Mouse (Mus musculus): ENCODE data around the gene Smim5. TPM values are rescaled to one million over a fixed set of nuclear protein-coding genes. Genes with fewer than 3 reads are reported as not detected.
"Not testable (repeated sequence)": the region's sequence is repeated elsewhere in the genome, so short reads cannot be mapped to it uniquely, and the experiment has no call there.

Gene Smim5
- polyA plus RNA-seq (2015; fragmentation: Nextera tagmentation; extraction: Ambion mirVana), result 2.0 and 2.7 TPM in 2 replicates

- Histone ChIP-seq H3K4me1 (replicated peaks) (peaks cover 31% of the 10 kb centered on the region), H3K9ac (peak within 1 kb of the TSS; percentile 53; the same call in 1 of the 2 replicates), H3K27me3 (no peaks in the 10 kb centered on the region), H3K4me3 (no peak within 1 kb of the TSS), H3K9me3 (no peaks in the 10 kb centered on the region), H3K27ac (peak within 1 kb of the TSS; percentile 26; the same call in 1 of the 2 replicates), H3K4me2 (0 out of 2 replicates have a peak within 1 kb of the TSS, but pooled peaks have one; percentile 10), H3K36me3 (peaks cover 32% of the 10 kb centered on the region)
- 30% methylated on average over 16 of the region's 16 CpGs for WGBS
- ATAC-seq (ENCODE audit: low FRiP score), result no peak
Measured at GRCm38 (mm10) chr11:115899486-115900266, at the start of gene Smim5. TSS of gene Smim5 (plus strand) at chr11:115899966.

- Histone ChIP-seq H3K9me3 (no peaks in the 10 kb centered on the region), H3K4me3 (no peak overlapping the region), H3K9ac (no peak overlapping the region), H3K4me1 (replicated peaks) (peaks cover 15% of the 10 kb centered on the region), H3K27ac (no peak overlapping the region), H3K27me3 (peaks cover 40% of the 10 kb centered on the region), H3K4me2 (no peak overlapping the region), H3K36me3 (no peaks in the 10 kb centered on the region)
- no peak for ATAC-seq (ENCODE audit: low FRiP score)
- 87% methylated on average over 6 of the region's 6 CpGs for WGBS
Measured at GRCm38 (mm10) chr11:115854674-115855073, 45.1 kb upstream of the Smim5 start.

GRCm38 (mm10) chr11:115857146-115857545 is 42.6 kb upstream of the Smim5 start:
- H3K36me3 ChIP-seq; ATAC-seq (ENCODE audit: low FRiP score); H3K9ac ChIP-seq; H3K9me3 ChIP-seq; H3K27ac ChIP-seq; H3K4me3 ChIP-seq; H3K4me2 ChIP-seq: not testable (repeated sequence)
- H3K4me1 ChIP-seq (replicated peaks), result peaks cover 17% of the 10 kb centered on the region
- peaks cover 64% of the 10 kb centered on the region for H3K27me3 ChIP-seq
- 90% methylated on average over 4 of the region's 4 CpGs for WGBS

- WGBS, result 36% methylated on average over 13 of the region's 13 CpGs
- H3K4me1 ChIP-seq (replicated peaks), result peaks cover 17% of the 10 kb centered on the region
- H3K36me3 ChIP-seq, result no peaks in the 10 kb centered on the region
- ATAC-seq (ENCODE audit: low FRiP score), result no peak
- no peaks in the 10 kb centered on the region for H3K9me3 ChIP-seq
- H3K4me3 ChIP-seq, result no peak overlapping the region
- no peak overlapping the region for H3K4me2 ChIP-seq
- H3K27ac ChIP-seq, result no peak overlapping the region
- H3K27me3 ChIP-seq, result peaks cover 72% of the 10 kb centered on the region
- H3K9ac ChIP-seq, result no peak overlapping the region
Measured at GRCm38 (mm10) chr11:115857936-115858335, 41.8 kb upstream of the Smim5 start.

- no peaks in the 10 kb centered on the region for H3K36me3 ChIP-seq
- H3K27ac ChIP-seq, result no peak within 1 kb of the TSS
- 10% methylated on average over 27 of the region's 27 CpGs for WGBS
- H3K4me2 ChIP-seq, result peak within 1 kb of the TSS; percentile 54
- no peaks in the 10 kb centered on the region for H3K9me3 ChIP-seq
- peaks cover 76% of the 10 kb centered on the region for H3K27me3 ChIP-seq
- peak within 1 kb of the TSS; percentile 29; the same call in 1 of the 2 replicates for H3K9ac ChIP-seq
- no peak for ATAC-seq (ENCODE audit: low FRiP score)
- H3K4me3 ChIP-seq, result peak within 1 kb of the TSS; percentile 37
- peaks cover 17% of the 10 kb centered on the region for H3K4me1 ChIP-seq (replicated peaks)
Measured at GRCm38 (mm10) chr11:115858354-115858753, 41.4 kb upstream of the Smim5 start, which contains the start of gene Myo15b. TSS of gene Myo15b (plus strand) at chr11:115858406.

GRCm38 (mm10) chr11:115859143-115859945 is 40.4 kb upstream of the Smim5 start:
- H3K27me3 ChIP-seq, result peaks cover 77% of the 10 kb centered on the region
- no peak overlapping the region for H3K27ac ChIP-seq
- no peaks in the 10 kb centered on the region for H3K9me3 ChIP-seq
- H3K4me2 ChIP-seq, result peak overlapping the region; percentile 54
- H3K9ac ChIP-seq, result peak overlapping the region; percentile 29; the same call in 1 of the 2 replicates
- WGBS, result 3% methylated on average over 68 of the region's 75 CpGs
- peaks cover 17% of the 10 kb centered on the region for H3K4me1 ChIP-seq (replicated peaks)
- no peaks in the 10 kb centered on the region for H3K36me3 ChIP-seq
- peak; percentile 84; the same call in 1 of the 2 replicates for ATAC-seq (ENCODE audit: low FRiP score)
- peak overlapping the region; percentile 37 for H3K4me3 ChIP-seq

- Histone ChIP-seq H3K9me3 (no peaks in the 10 kb centered on the region), H3K27ac (no peak overlapping the region), H3K36me3 (no peaks in the 10 kb centered on the region), H3K4me3 (no peak overlapping the region), H3K4me2 (no peak overlapping the region), H3K9ac (no peak overlapping the region), H3K4me1 (replicated peaks) (peaks cover 10% of the 10 kb centered on the region), H3K27me3 (peaks cover 45% of the 10 kb centered on the region)
- WGBS, result 90% methylated on average over 8 of the region's 8 CpGs
- ATAC-seq (ENCODE audit: low FRiP score), result no peak
Measured at GRCm38 (mm10) chr11:115863895-115864294, 35.9 kb upstream of the Smim5 start.

GRCm38 (mm10) chr11:115869393-115869792 is 30.4 kb upstream of the Smim5 start:
- WGBS, result 86% methylated on average over 8 of the region's 8 CpGs
- Histone ChIP-seq H3K36me3 (no peaks in the 10 kb centered on the region), H3K4me3 (no peak overlapping the region), H3K27me3 (no peaks in the 10 kb centered on the region; the same call in none of the 2 replicates), H3K4me2 (no peak overlapping the region), H3K4me1 (replicated peaks) (no peaks in the 10 kb centered on the region), H3K27ac (no peak overlapping the region), H3K9me3 (no peaks in the 10 kb centered on the region), H3K9ac (no peak overlapping the region)
- no peak for ATAC-seq (ENCODE audit: low FRiP score)

- Histone ChIP-seq H3K4me3 (no peak overlapping the region), H3K4me1 (replicated peaks) (no peaks in the 10 kb centered on the region), H3K27me3 (peaks cover 6% of the 10 kb centered on the region; the same call in 1 of the 2 replicates), H3K4me2 (no peak overlapping the region), H3K36me3 (no peaks in the 10 kb centered on the region), H3K9me3 (no peaks in the 10 kb centered on the region), H3K9ac (no peak overlapping the region), H3K27ac (no peak overlapping the region)
- 63% methylated on average over 4 of the region's 4 CpGs for WGBS
- no peak for ATAC-seq (ENCODE audit: low FRiP score)
Measured at GRCm38 (mm10) chr11:115872437-115872836, 27.3 kb upstream of the Smim5 start.

- no peak overlapping the region for H3K27ac ChIP-seq
- peaks cover 8% of the 10 kb centered on the region; the same call in 1 of the 2 replicates for H3K27me3 ChIP-seq
- WGBS, result 91% methylated on average over 3 of the region's 3 CpGs
- H3K9me3 ChIP-seq, result no peaks in the 10 kb centered on the region
- no peak for ATAC-seq (ENCODE audit: low FRiP score)
- no peak overlapping the region for H3K4me2 ChIP-seq
- no peak overlapping the region for H3K4me3 ChIP-seq
- no peaks in the 10 kb centered on the region for H3K4me1 ChIP-seq (replicated peaks)
- H3K36me3 ChIP-seq, result no peaks in the 10 kb centered on the region
- H3K9ac ChIP-seq, result no peak overlapping the region
Measured at GRCm38 (mm10) chr11:115875935-115876334, 23.8 kb upstream of the Smim5 start.

GRCm38 (mm10) chr11:115876438-115876837 is 23.3 kb upstream of the Smim5 start:
- H3K36me3 ChIP-seq, result no peaks in the 10 kb centered on the region
- no peak overlapping the region for H3K27ac ChIP-seq
- WGBS, result 79% methylated on average over 5 of the region's 5 CpGs
- H3K4me3 ChIP-seq, result no peak overlapping the region
- H3K4me2 ChIP-seq, result no peak overlapping the region
- peaks cover 8% of the 10 kb centered on the region; the same call in 1 of the 2 replicates for H3K27me3 ChIP-seq
- H3K9ac ChIP-seq, result no peak overlapping the region
- no peaks in the 10 kb centered on the region for H3K9me3 ChIP-seq
- no peak for ATAC-seq (ENCODE audit: low FRiP score)
- H3K4me1 ChIP-seq (replicated peaks), result no peaks in the 10 kb centered on the region

GRCm38 (mm10) chr11:115877174-115877755 is 22.5 kb upstream of the Smim5 start:
- H3K4me3 ChIP-seq, result no peak overlapping the region
- no peak overlapping the region for H3K4me2 ChIP-seq
- H3K9ac ChIP-seq, result no peak overlapping the region
- WGBS, result 73% methylated on average over 6 of the region's 6 CpGs
- H3K36me3 ChIP-seq, result no peaks in the 10 kb centered on the region
- no peak overlapping the region for H3K27ac ChIP-seq
- H3K4me1 ChIP-seq (replicated peaks), result no peaks in the 10 kb centered on the region
- H3K27me3 ChIP-seq, result peaks cover 14% of the 10 kb centered on the region; the same call in 1 of the 2 replicates
- ATAC-seq (ENCODE audit: low FRiP score), result no peak
- H3K9me3 ChIP-seq, result no peaks in the 10 kb centered on the region
